Mouse (Mus musculus): ENCODE results near the gene Cldn10. TPM values are rescaled to one million over a fixed set of nuclear protein-coding genes. Genes with fewer than 3 reads are reported as not detected.

The Cldn10 gene
- polyA plus RNA-seq, 1 experiment from 2014 or later: 59.2 TPM

- 97% methylated on average over 1 of the region's 1 CpGs for WGBS
Measured at GRCm38 (mm10) chr14:118900911-118901310, 113.2 kb downstream of the Cldn10 start.

GRCm38 (mm10) chr14:118903397-118903796 is 115.7 kb downstream of the Cldn10 start:
- H3K27me3 ChIP-seq (replicated peaks; ENCODE audit: insufficient read depth, low read length): no peaks in the 10 kb centered on the region
- no peak overlapping the region for H3K9ac ChIP-seq (replicated peaks; ENCODE audit: low read depth)
- no peak overlapping the region for H3K4me2 ChIP-seq (replicated peaks; ENCODE audit: low read depth, low read length)
- DNase-seq (ENCODE audit: low spot score): no peak
- no peak overlapping the region for H3K4me3 ChIP-seq (ENCODE audit: low read depth, low read length)
- H3K36me3 ChIP-seq (ENCODE audit: insufficient read depth, low read length): no peaks in the 10 kb centered on the region
- no peak for TF ChIP-seq CTCF (IDR thresholded peaks at IDR 0.05)
- 85% methylated on average over 3 of the region's 3 CpGs for WGBS
- H3K9me3 ChIP-seq (ENCODE audit: low read length): no peaks in the 10 kb centered on the region
- no peak for ATAC-seq
- H3K27ac ChIP-seq (ENCODE audit: low read length): no peak overlapping the region
- H3K4me1 ChIP-seq (ENCODE audit: insufficient read depth, low read depth, low read length): no peaks in the 10 kb centered on the region; the same call in 1 of the 2 replicates

More at GRCm38 (mm10) chr14:118900911-118901310, 113.2 kb downstream of the Cldn10 start:
- no peak overlapping the region for H3K4me3 ChIP-seq (ENCODE audit: low read depth, low read length)
- no peaks in the 10 kb centered on the region for H3K9me3 ChIP-seq (ENCODE audit: low read length)
- TF ChIP-seq EP300 (IDR thresholded peaks at IDR 0.05) (no peak), CTCF (IDR thresholded peaks at IDR 0.05) (peak; percentile 30; the same call in 1 of the 2 replicates)
- DNase-seq (ENCODE audit: low spot score) (no peak), ATAC-seq (no peak)
- H3K27ac ChIP-seq (ENCODE audit: low read length): no peak overlapping the region
- no peak overlapping the region for H3K9ac ChIP-seq (replicated peaks; ENCODE audit: low read depth)
- H3K27me3 ChIP-seq (replicated peaks; ENCODE audit: insufficient read depth, low read length): no peaks in the 10 kb centered on the region
- H3K4me1 ChIP-seq (ENCODE audit: insufficient read depth, low read depth, low read length): no peaks in the 10 kb centered on the region; the same call in 1 of the 2 replicates
- H3K4me2 ChIP-seq (replicated peaks; ENCODE audit: low read depth, low read length): no peak overlapping the region
- H3K36me3 ChIP-seq (ENCODE audit: insufficient read depth, low read length): no peaks in the 10 kb centered on the region

GRCm38 (mm10) chr14:118903867-118904562 is 116.3 kb downstream of the Cldn10 start:
- no peaks in the 10 kb centered on the region; the same call in 1 of the 2 replicates for H3K4me1 ChIP-seq (ENCODE audit: insufficient read depth, low read depth, low read length)
- no peak overlapping the region for H3K9ac ChIP-seq (replicated peaks; ENCODE audit: low read depth)
- H3K27ac ChIP-seq (ENCODE audit: low read length): no peak overlapping the region
- H3K4me3 ChIP-seq (ENCODE audit: low read depth, low read length): no peak overlapping the region
- no peak for DNase-seq (ENCODE audit: low spot score)
- 60% methylated on average over 6 of the region's 6 CpGs for WGBS
- H3K9me3 ChIP-seq (ENCODE audit: low read length): no peaks in the 10 kb centered on the region
- no peaks in the 10 kb centered on the region for H3K36me3 ChIP-seq (ENCODE audit: insufficient read depth, low read length)
- no peak for ATAC-seq
- no peak overlapping the region for H3K4me2 ChIP-seq (replicated peaks; ENCODE audit: low read depth, low read length)
- no peaks in the 10 kb centered on the region for H3K27me3 ChIP-seq (replicated peaks; ENCODE audit: insufficient read depth, low read length)
- TF ChIP-seq EP300 (IDR thresholded peaks at IDR 0.05): no peak
- no peak for TF ChIP-seq CTCF (IDR thresholded peaks at IDR 0.05)

GRCm38 (mm10) chr14:118907592-118907991 is 119.9 kb downstream of the Cldn10 start:
- 47% methylated on average over 8 of the region's 8 CpGs for WGBS
- ATAC-seq (peak; percentile 25), DNase-seq (ENCODE audit: low spot score) (no peak)
- Histone ChIP-seq H3K9me3 (ENCODE audit: low read length) (no peaks in the 10 kb centered on the region), H3K4me1 (ENCODE audit: insufficient read depth, low read depth, low read length) (peaks cover 3% of the 10 kb centered on the region; the same call in 1 of the 2 replicates), H3K4me2 (replicated peaks; ENCODE audit: low read depth, low read length) (no peak overlapping the region), H3K4me3 (ENCODE audit: low read depth, low read length) (no peak overlapping the region), H3K9ac (replicated peaks; ENCODE audit: low read depth) (no peak overlapping the region), H3K27me3 (replicated peaks; ENCODE audit: insufficient read depth, low read length) (no peaks in the 10 kb centered on the region), H3K36me3 (ENCODE audit: insufficient read depth, low read length) (no peaks in the 10 kb centered on the region), H3K27ac (ENCODE audit: low read length) (no peak overlapping the region)
- TF ChIP-seq CTCF (IDR thresholded peaks at IDR 0.05): no peak
- no peak for TF ChIP-seq EP300 (IDR thresholded peaks at IDR 0.05)

- Histone ChIP-seq H3K9me3 (ENCODE audit: low read length) (no peaks in the 10 kb centered on the region), H3K4me3 (ENCODE audit: low read depth, low read length) (no peak overlapping the region), H3K27ac (ENCODE audit: low read length) (peak overlapping the region; percentile 71), H3K9ac (replicated peaks; ENCODE audit: low read depth) (no peak overlapping the region), H3K36me3 (ENCODE audit: insufficient read depth, low read length) (no peaks in the 10 kb centered on the region), H3K27me3 (replicated peaks; ENCODE audit: insufficient read depth, low read length) (no peaks in the 10 kb centered on the region), H3K4me2 (replicated peaks; ENCODE audit: low read depth, low read length) (peak overlapping the region; percentile 51; the same call in 1 of the 2 replicates), H3K4me1 (ENCODE audit: insufficient read depth, low read depth, low read length) (peaks cover 3% of the 10 kb centered on the region; the same call in 1 of the 2 replicates)
- WGBS: 48% methylated on average over 8 of the region's 8 CpGs
- peak; percentile 66 for ATAC-seq
- peak; percentile 83 for DNase-seq (ENCODE audit: low spot score)
- TF ChIP-seq CTCF (IDR thresholded peaks at IDR 0.05) (no peak), EP300 (IDR thresholded peaks at IDR 0.05) (no peak)
Measured at GRCm38 (mm10) chr14:118909872-118910271, 122.2 kb downstream of the Cldn10 start.

- DNase-seq (ENCODE audit: low spot score) (peak; percentile 93), ATAC-seq (peak; percentile 63)
- Histone ChIP-seq H3K4me1 (ENCODE audit: insufficient read depth, low read depth, low read length) (peaks cover 3% of the 10 kb centered on the region; the same call in 1 of the 2 replicates), H3K9ac (replicated peaks; ENCODE audit: low read depth) (no peak overlapping the region), H3K27ac (ENCODE audit: low read length) (peak overlapping the region; percentile 71), H3K4me3 (ENCODE audit: low read depth, low read length) (no peak overlapping the region), H3K27me3 (replicated peaks; ENCODE audit: insufficient read depth, low read length) (no peaks in the 10 kb centered on the region), H3K9me3 (ENCODE audit: low read length) (no peaks in the 10 kb centered on the region), H3K36me3 (ENCODE audit: insufficient read depth, low read length) (no peaks in the 10 kb centered on the region), H3K4me2 (replicated peaks; ENCODE audit: low read depth, low read length) (peak overlapping the region; percentile 51)
- 34% methylated on average over 29 of the region's 29 CpGs for WGBS
- TF ChIP-seq CTCF (IDR thresholded peaks at IDR 0.05) (peak; percentile 87), EP300 (IDR thresholded peaks at IDR 0.05) (no peak; the same call in 1 of the 2 replicates)
Measured at GRCm38 (mm10) chr14:118910332-118911222, 122.9 kb downstream of the Cldn10 start.

Data from lung, postnatal 0 days (tissue).